Mouse (Mus musculus): ENCODE measurements around the gene Ints6l.
"Not testable (repeated sequence)": the region's sequence is repeated elsewhere in the genome, so short reads cannot be mapped to it uniquely, and the experiment has no call there.

Ints6l gene

DNA sequence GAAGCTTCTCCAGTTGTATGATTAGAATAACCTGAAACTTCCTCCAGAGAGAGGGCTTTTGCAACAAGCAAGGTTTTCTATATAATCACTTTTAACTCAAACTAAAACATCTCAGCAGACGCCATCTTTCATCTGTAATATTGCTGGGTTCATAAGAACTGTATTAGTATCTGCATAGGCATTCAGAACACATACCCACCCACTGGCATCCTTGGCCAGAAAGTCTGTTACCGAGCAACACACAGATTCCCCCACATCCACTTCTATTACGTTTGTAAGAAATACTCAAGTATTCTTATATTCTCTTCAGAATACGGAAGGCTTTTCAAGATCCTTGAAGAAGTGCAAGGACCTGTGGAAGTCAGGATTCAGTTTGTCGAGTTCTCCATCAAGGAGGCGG is 69.8 kb downstream of the Ints6l start, which contains the start of gene Gm10477:
Gm10477 (plus strand) TSS at position 301 of the 400 bp plus-strand sequence.
- not testable (repeated sequence) for DNase-seq (ENCODE audit: low spot score)

DNA sequence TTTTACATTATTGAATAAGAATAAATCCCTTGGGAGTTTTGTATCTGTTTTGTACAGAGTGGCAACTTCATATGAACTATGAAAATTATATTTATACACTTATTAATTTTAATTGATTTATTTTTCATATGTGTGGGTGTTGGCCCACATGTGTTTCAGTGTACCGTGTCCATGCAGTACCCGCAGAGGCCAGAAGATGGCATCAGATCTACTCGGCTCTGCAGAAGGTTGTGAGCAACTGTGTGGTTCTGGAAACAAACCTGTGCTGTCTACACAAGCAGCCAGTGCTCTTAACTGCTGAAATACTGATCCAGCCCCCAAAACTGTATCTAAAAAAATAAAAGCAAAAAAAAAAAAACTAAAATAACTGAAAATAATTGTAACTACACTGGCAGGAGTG is 76.6 kb downstream of the Ints6l start:
- peak; percentile 15 for DNase-seq (ENCODE audit: low spot score)

- no peak for DNase-seq (ENCODE audit: low spot score)
Observed at GRCm38 (mm10) chrX:56537162-56537561, 82.5 kb downstream of the Ints6l start.

DNA sequence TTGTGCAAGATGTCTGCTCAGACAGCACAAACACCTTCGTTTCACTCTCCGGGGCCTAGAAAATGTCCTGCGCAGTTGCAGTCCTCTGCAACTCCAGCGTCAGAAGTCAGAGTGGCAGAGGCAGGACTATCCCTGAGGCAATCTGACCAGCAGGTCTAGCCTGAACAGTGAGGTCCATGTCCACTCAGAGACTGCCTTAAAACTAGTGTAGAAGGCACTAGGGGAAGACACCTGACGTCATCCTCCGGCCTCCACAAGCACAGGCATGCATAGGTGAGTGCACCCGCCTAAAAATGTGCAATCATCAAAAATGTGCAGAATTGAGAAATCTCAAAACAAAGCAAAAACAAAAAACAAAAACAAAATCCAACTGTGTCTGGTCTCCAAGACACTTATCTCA is 94.8 kb downstream of the Ints6l start, which contains the start of gene Gm648:
Gm648 (minus strand) TSS at position 101 of the 400 bp plus-strand sequence.
- no peak for DNase-seq (ENCODE audit: low spot score)

DNA sequence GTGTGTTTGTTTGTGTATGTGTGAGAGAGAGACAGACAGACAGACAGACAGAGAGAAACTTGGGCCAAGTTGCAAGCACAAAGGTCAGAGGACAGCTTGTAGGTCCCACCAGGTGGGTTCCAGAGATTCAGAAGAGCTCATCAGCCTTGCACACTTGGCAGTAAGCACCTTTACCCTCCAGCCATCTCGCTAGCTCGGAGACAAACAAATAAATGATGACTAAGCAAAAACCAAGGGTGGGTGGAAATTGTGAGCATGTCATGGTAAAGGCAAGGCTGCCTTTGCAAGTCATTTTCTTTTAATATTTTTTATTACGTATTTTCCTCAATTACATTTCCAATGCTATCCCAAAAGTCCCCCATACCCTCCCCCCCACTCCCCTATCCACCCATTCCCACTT is 98.9 kb downstream of the Ints6l start:
- DNase-seq (ENCODE audit: low spot score), result no peak
